Mouse (Mus musculus) cortical plate, adult 2 months (tissue): ENCODE measurements around the gene Nadk. TPM values are rescaled to one million over a fixed set of nuclear protein-coding genes. Genes with fewer than 3 reads are reported as not detected.
A peak's percentile ranks its signal among the peaks of the same experiment; 100 is the strongest.

Experiments
- H3K27ac ChIP-seq: fragments of 200-500 bp; 2 replicates; pipeline ENCODE4 v1.5.1; 2012; ENCODE audit warnings: low read length, control low read depth, inconsistent platforms; ENCODE audit not compliant: insufficient read depth
- H3K4me1 ChIP-seq: fragments of 200-500 bp; 2 replicates; pipeline ENCODE4 v1.6.1; 2011; ENCODE audit warnings: low read length; ENCODE audit not compliant: control insufficient read depth, insufficient read depth
- H3K4me3 ChIP-seq: fragments of 200-500 bp; 2 replicates; pipeline ENCODE4 v1.5.1; 2011; ENCODE audit warnings: mild to moderate bottlenecking, low read length, control low read depth; ENCODE audit not compliant: insufficient read depth
- CTCF ChIP-seq: fragments of 200-500 bp; IDR thresholded peaks from 2 replicates; pipeline ENCODE4 v1.5.1; 2011; ENCODE audit warnings: mild to moderate bottlenecking, control low read depth, low read length; ENCODE audit not compliant: insufficient read depth; ENCODE audit errors: extremely low read depth
- POLR2A ChIP-seq: fragments of 200-500 bp; IDR thresholded peaks from 2 replicates; pipeline ENCODE4 v1.6.1; 2011; ENCODE audit warnings: mild to moderate bottlenecking, low read length, control low read depth; ENCODE audit not compliant: insufficient read depth; ENCODE audit errors: extremely low read depth
- polyA plus RNA-seq: library from polyadenylated mRNA; depleted of rRNA; stranded (reverse); fragments of >200 nt; gene quantifications from 2 replicates; pipeline ENCODE4 v1.2.3, GENCODE M21; 2012; rRNA removed

The Nadk gene
- polyA plus RNA-seq: 66.9 and 70.1 TPM in 2 replicates

GRCm38 (mm10) chr4:155561661-155562442, at the start of gene Nadk:
Gene Nadk, plus strand, starts transcription at chr4:155562378.
- H3K4me1 ChIP-seq: peaks cover 6% of the 10 kb centered on the region; the same call in 1 of the 2 replicates
- no peak for TF ChIP-seq POLR2A
- H3K4me3 ChIP-seq: peak within 1 kb of the TSS; percentile 85
- peak within 1 kb of the TSS; percentile 12; the same call in 1 of the 2 replicates for H3K27ac ChIP-seq

- TF ChIP-seq POLR2A (no peak), CTCF (no peak)
- Histone ChIP-seq H3K4me3 (no peak overlapping the region), H3K27ac (no peak overlapping the region), H3K4me1 (peaks cover 9% of the 10 kb centered on the region; the same call in 1 of the 2 replicates)
These were observed 47.4 kb upstream of the Nadk start for GRCm38 (mm10) chr4:155514810-155515209.

GRCm38 (mm10) chr4:155517948-155518517, 44.1 kb upstream of the Nadk start:
- H3K27ac ChIP-seq: no peak overlapping the region
- no peak overlapping the region for H3K4me3 ChIP-seq
- TF ChIP-seq POLR2A (no peak), CTCF (no peak)
- peaks cover 4% of the 10 kb centered on the region; the same call in 1 of the 2 replicates for H3K4me1 ChIP-seq

GRCm38 (mm10) chr4:155522327-155522726, 39.9 kb upstream of the Nadk start:
- no peak overlapping the region for H3K27ac ChIP-seq
- no peaks in the 10 kb centered on the region; the same call in 1 of the 2 replicates for H3K4me1 ChIP-seq
- H3K4me3 ChIP-seq: no peak overlapping the region
- TF ChIP-seq CTCF (no peak), POLR2A (no peak)

- TF ChIP-seq POLR2A (no peak), CTCF (no peak)
- Histone ChIP-seq H3K4me3 (no peak overlapping the region), H3K27ac (no peak overlapping the region), H3K4me1 (no peaks in the 10 kb centered on the region; the same call in 1 of the 2 replicates)
These were observed 36.4 kb upstream of the Nadk start for GRCm38 (mm10) chr4:155525751-155526150.

GRCm38 (mm10) chr4:155529294-155529693, 32.9 kb upstream of the Nadk start:
- H3K4me1 ChIP-seq: peaks cover 2% of the 10 kb centered on the region; the same call in 1 of the 2 replicates
- TF ChIP-seq POLR2A: no peak
- no peak for TF ChIP-seq CTCF
- no peak overlapping the region for H3K27ac ChIP-seq
- no peak overlapping the region for H3K4me3 ChIP-seq

GRCm38 (mm10) chr4:155549993-155550392, 12.2 kb upstream of the Nadk start:
- TF ChIP-seq CTCF: no peak
- TF ChIP-seq POLR2A: no peak
- no peak overlapping the region for H3K27ac ChIP-seq

GRCm38 (mm10) chr4:155550446-155550845, 11.7 kb upstream of the Nadk start:
- TF ChIP-seq CTCF (no peak), POLR2A (no peak)
- Histone ChIP-seq H3K4me1 (peaks cover 10% of the 10 kb centered on the region; the same call in 1 of the 2 replicates), H3K4me3 (no peak overlapping the region), H3K27ac (no peak overlapping the region)

More at GRCm38 (mm10) chr4:155549993-155550392, 12.2 kb upstream of the Nadk start:
- H3K4me1 ChIP-seq: peaks cover 10% of the 10 kb centered on the region; the same call in 1 of the 2 replicates
- no peak overlapping the region for H3K4me3 ChIP-seq

GRCm38 (mm10) chr4:155551073-155551472, 11.1 kb upstream of the Nadk start:
- H3K27ac ChIP-seq: no peak overlapping the region
- TF ChIP-seq POLR2A (no peak), CTCF (no peak)

More at GRCm38 (mm10) chr4:155551073-155551472, 11.1 kb upstream of the Nadk start:
- Histone ChIP-seq H3K4me3 (no peak overlapping the region), H3K4me1 (peaks cover 10% of the 10 kb centered on the region; the same call in 1 of the 2 replicates)
